Mouse (Mus musculus): ENCODE measurements around the gene Numa1.

GRCm38 (mm10) chr7:101918071-101918470 lies 15.8 kb upstream of the Numa1 start:
- TF ChIP-seq CTCF (IDR thresholded peaks at IDR 0.05; ENCODE audit: low read depth, low read length) (peak; percentile 85), POLR2A (IDR thresholded peaks at IDR 0.05; ENCODE audit: insufficient read depth, low read length) (no peak)
